Mouse (Mus musculus) cerebellum, adult (tissue): ENCODE measurements around the gene Selenom.

Source experiments
- ATAC-seq: cut with Nextera tagmentation; 2 replicates; pipeline ENCODE4 v1.9.2; 2017; ENCODE audit warnings: mild to moderate bottlenecking, moderate library complexity, mixed read lengths; ENCODE audit not compliant: insufficient number of reproducible peaks, low FRiP score, low TSS enrichment

Gene Selenom

GRCm38 (mm10) chr11:3528208-3528607, 13.7 kb downstream of the Selenom start:
- ATAC-seq: no peak

- no peak for ATAC-seq
Measured at GRCm38 (mm10) chr11:3529476-3530252, 15.2 kb downstream of the Selenom start.

GRCm38 (mm10) chr11:3530731-3531130, 16.2 kb downstream of the Selenom start:
- ATAC-seq: no peak

DNA sequence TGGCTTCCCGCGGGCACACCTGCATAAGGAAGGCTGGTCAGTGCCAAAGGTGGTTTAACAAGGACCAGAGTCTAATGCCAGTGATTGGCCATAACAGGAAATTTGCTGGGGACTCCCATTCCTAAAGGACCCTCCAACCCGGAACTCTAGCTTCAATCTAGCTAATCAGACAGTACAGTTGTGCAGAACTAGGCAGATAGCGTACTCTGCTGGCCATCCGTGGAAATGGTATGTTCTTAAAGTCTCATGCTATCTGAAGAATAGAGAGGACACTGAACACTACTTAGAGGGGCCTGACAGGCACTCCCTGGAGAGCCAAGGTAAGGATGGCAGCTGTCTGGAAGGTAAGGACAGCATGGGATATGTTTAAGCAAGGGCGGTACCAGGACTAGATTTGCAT, 17.1 kb downstream of the Selenom start:
- no peak for ATAC-seq

DNA sequence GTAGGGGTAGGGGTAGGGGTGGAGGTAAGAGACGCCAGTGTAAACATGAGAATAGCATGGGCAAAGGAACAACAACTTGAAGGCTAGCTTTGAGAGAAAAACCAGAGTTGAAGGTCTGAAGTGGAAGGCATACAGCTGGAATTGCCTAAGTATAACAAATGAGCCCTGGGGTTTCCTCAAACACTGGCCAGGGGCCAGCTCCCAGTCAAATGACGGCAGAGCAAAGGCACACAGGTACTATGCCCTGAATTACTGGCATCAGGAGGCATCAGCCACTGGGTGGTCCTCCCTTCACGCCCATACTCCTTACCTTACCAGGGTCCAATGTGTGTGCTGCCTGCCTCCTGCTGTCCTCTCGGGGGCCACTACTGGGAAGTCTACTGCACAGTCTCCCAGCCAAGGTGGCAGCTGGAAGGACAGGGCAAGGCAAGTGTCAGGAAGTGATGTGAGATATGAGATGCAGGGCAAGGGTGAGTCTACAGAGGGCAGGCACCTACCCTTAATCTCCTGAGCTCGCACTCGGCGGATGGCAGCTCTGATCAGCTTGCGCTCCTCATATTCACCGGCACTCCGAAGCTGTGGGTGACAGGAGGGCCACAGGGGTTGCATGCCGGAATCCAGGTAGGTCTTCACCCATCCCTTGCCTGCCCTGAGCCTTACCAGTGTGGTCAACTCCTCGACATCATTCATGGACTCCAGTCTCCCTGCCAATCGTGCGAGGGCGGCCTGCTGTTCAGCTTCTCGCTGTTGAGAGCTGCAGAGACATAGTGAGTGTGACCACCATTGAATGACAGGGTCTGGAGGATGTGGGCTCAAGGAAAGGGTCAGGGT, 17.8 kb downstream of the Selenom start:
- no peak for ATAC-seq

- no peak for ATAC-seq
Measured at GRCm38 (mm10) chr11:3533406-3533932, 19.0 kb downstream of the Selenom start.

DNA sequence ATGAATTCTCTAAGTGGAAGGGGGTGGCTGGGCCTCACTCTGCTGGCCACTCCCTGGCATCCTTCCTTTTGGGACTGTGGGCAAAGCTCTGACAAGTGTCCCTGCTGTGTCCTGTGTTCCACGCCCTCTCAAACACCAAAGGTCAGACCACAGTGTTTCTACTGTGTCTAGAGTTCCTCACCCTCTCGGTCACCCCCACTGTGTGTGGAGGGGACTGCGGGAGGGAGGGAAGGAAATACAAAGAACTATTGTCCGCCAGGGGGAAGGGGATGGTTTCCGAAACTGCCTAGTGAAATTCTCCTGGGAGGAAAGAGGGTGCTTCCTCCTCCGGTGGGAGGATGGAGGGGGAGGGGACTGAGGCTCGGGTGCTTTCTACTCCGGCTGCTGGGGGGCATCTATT, 20.5 kb downstream of the Selenom start:
- no peak for ATAC-seq

DNA sequence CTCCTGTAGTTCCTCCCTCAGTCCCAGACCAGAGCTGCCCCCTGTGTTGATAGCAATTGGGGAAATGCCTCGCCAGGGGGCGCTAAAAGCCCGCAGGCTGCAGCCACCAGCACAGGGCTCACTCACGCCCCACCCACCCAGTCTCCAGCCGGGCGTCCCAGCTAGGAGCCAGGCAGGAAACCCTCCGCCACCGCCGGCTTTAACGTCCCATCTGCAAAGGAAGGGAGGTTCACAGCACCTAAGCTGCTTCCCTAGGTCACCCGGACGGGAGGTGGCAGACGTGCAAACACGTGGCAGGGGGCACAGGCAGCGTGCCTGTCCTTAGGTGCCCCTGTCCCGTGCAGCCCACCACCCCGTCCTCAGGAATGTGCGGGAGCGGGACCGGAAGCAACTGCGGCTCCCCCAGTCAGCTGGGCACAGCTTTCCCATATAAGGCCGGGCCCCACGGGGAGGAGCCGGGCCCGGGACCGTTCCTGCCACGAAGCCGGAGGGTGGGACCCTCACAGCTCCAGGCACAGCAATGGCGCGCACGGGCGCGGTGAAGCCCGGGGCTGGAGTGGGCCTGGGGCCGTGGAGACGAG, 21.0 kb downstream of the Selenom start:
- ATAC-seq: 0 out of 2 replicates have a peak, but pooled peaks have one; percentile 36

DNA sequence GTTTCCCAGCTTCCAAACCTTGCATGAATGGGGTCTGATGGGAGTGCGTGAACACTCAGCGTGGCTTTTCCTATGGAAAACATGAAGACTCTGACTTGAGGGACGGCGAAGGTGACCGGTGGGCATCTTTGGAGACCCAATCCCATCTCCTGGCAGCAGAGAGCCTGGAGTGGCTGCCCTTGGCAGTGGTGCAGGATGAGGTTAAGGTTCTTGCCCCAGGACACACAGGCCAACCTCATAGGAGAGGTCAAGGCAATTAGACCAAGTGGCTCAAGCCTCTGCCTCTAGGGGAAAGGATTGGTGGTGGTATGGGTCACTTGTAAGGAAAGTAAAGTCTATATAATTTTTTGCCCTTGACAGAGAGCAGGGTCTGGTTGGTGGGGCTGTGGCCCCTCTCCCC, 21.6 kb downstream of the Selenom start:
- ATAC-seq: no peak

DNA sequence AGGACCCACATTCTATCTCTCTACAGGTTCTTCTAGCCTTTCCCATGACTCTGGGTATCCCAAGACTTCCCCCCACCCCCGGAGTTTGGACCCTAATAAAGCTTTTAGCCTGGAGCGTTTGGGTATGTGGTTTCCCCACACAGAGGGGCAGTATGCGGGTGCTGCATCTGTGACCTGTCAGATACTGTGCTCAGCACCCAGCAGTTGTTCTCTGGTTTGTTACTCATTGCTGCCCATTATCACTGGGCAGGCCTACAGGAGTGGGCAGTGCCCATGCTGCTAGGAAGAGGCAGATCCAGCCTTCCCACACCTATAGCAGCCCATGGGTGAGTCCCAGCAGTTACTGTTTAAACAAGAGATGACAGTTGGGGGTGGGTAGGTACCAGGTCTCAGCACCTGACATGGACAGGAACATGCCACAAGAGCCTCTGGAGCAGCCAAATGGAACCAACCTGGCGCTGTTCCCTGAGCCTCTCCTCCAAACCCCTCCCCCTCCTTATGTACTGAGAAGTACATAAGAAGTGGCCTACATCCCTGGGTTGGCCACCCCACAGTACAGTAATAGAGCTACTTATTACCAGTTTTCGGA, 22.4 kb downstream of the Selenom start:
- ATAC-seq: no peak

DNA sequence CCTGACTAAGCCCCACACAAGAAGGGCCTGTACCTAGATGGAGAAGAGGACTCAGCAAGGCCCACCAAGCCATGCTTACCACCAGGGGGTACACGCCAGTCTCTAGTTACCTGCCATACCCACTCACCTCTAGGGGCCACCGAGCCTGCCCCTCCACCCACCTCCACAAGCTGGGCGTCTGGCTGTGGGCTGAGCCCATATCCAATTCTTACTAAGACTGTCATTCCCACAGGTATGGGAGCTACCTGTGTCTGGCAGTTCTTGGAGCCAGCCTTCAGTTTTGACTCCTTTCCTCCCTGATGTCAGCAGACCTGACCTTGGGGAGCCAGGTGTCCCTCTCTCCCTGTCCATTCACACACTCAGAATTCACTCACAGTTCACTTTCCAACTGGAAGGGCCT, 23.2 kb downstream of the Selenom start:
- ATAC-seq: no peak

DNA sequence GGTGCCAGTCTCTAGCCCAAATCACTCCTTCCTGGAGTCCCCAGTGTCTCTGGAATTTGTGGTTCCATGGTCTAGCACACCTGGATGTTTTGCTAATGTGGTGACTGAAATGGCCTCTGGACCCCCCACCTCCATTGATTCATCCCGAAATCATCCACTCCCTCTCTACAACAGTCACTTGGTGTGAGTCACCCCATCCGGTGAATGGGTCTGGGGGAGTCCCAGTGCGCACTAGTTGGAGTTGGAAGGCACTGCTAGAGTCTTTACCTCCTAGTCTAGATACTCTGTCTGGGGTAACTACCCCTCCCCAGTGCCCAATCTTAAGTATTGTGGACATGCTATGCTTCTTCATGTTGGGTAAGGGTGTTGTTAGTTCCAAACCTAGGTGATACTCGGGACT, 23.9 kb downstream of the Selenom start:
- no peak for ATAC-seq

DNA sequence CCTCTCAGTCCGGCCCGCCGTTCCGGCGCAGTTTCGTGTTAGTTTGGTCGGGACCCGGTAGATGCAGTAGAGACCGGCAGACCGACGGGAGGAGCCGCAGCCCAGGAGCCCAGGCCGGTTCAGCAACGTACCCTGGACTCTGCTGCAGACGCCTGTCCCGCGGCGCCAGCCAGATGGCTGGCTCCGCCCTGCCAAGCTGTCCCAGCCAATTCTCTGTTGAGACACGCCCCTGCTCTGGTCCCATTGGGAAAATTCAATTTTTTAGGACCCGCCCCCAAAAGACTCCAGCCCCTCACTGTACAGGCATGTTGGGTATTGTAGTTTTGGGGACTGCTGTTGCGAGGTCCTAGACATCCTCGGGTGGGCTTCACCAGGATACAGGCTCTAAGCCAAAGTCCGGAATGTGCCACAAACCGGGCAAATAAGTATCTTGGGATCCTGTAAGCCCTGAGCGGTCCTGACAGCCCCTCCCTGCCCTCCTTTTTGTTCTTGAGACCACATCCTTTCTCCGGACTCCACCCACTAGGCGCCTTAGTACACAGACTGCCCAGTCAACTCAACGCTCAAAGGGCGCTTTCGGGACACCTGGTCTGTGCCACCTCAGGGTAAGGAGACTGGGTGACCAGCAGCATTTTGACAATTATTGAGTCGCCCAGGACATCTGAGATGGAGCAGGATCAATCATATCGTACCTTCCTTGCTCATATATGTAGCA, 24.8 kb downstream of the Selenom start:
- peak; percentile 81 for ATAC-seq

GRCm38 (mm10) chr11:3539826-3540196, 25.3 kb downstream of the Selenom start:
- ATAC-seq: no peak

GRCm38 (mm10) chr11:3540451-3541085, 26.1 kb downstream of the Selenom start, which contains the start of gene Smtn:
Gene Smtn, minus strand, starts transcription at chr11:3540612.
- ATAC-seq: no peak

GRCm38 (mm10) chr11:3541932-3542331, 27.4 kb downstream of the Selenom start:
- no peak for ATAC-seq

GRCm38 (mm10) chr11:3543001-3543400, 28.5 kb downstream of the Selenom start:
- ATAC-seq: no peak

DNA sequence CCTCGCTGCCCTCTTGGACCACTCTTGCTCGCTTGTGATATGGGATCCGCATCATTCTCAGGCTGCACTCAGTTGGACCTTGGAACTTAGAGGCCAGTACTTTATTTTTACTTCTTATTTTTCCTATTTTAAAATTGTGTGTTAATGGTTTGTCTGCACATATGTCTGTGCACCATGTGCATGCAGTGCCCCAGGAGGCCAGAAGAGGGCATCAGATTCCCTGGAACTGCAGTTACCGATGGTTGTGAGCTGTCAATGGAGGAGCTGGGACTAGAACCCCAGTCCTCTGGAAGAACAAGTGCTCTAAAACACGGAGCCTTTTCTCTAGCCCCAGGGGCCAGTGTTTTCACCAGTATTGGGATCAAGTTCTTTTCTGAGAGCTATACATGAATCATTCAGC, 29.9 kb downstream of the Selenom start:
- no peak for ATAC-seq

GRCm38 (mm10) chr11:3545531-3546241, 31.2 kb downstream of the Selenom start:
- no peak for ATAC-seq
